Mouse (Mus musculus) megakaryocyte, embryonic 14.5 days (primary cell): ENCODE data around the gene Map4. TPM values are rescaled to one million over a fixed set of nuclear protein-coding genes. Genes with fewer than 3 reads are reported as not detected.

Experiments used
- H3K27me3 ChIP-seq: replicated peaks from 2 replicates; pipeline ENCODE3; 2012; ENCODE audit warnings: inconsistent platforms
- H3K36me3 ChIP-seq: replicated peaks from 2 replicates; pipeline ENCODE3; 2012; ENCODE audit warnings: low read length, inconsistent platforms, mixed read lengths
- H3K4me1 ChIP-seq: 2 replicates; pipeline ENCODE4 v1.6.1; 2012; ENCODE audit warnings: inconsistent platforms
- H3K4me3 ChIP-seq: replicated peaks from 2 replicates; pipeline ENCODE3; 2012; ENCODE audit warnings: moderate library complexity, mild to moderate bottlenecking, inconsistent platforms
- H3K9me3 ChIP-seq: 2 replicates; pipeline ENCODE4 v1.6.1; 2012; ENCODE audit warnings: inconsistent platforms
- FLI1 ChIP-seq: IDR thresholded peaks from 2 replicates; pipeline ENCODE4 v1.6.1; 2012; ENCODE audit warnings: low read length, inconsistent platforms, mixed read lengths
- GATA1 ChIP-seq: IDR thresholded peaks from 3 replicates; pipeline ENCODE4 v1.6.1; 2012; ENCODE audit warnings: mixed read lengths, low read length, inconsistent platforms, borderline replicate concordance
- polyA plus RNA-seq: library from polyadenylated mRNA; stranded (reverse); fragments of >175 nt; gene quantifications from 2 replicates; pipeline ENCODE4 v1.2.3, GENCODE M21; 2012; ENCODE audit warnings: low replicate concordance; ENCODE audit not compliant: insufficient read depth

Gene Map4
- polyA plus RNA-seq, 1 experiment = 13.9 TPM

- H3K36me3 ChIP-seq = peaks cover 3% of the 10 kb centered on the region
- H3K4me1 ChIP-seq = peaks cover 15% of the 10 kb centered on the region
- no peak for TF ChIP-seq GATA1
- TF ChIP-seq FLI1 = no peak
- H3K4me3 ChIP-seq = no peak overlapping the region
- peaks cover 13% of the 10 kb centered on the region for H3K27me3 ChIP-seq
- H3K9me3 ChIP-seq = no peaks in the 10 kb centered on the region
These were observed 107.2 kb downstream of the Map4 start for GRCm38 (mm10) chr9:110038485-110038884.

GRCm38 (mm10) chr9:110044373-110044772, 113.1 kb downstream of the Map4 start:
- Histone ChIP-seq H3K27me3 (peaks cover 2% of the 10 kb centered on the region), H3K9me3 (no peaks in the 10 kb centered on the region)
- TF ChIP-seq GATA1 (no peak), FLI1 (no peak)

GRCm38 (mm10) chr9:110045763-110046377, 114.6 kb downstream of the Map4 start:
- Histone ChIP-seq H3K9me3 (no peaks in the 10 kb centered on the region), H3K27me3 (peaks cover 2% of the 10 kb centered on the region), H3K36me3 (no peaks in the 10 kb centered on the region), H3K4me1 (no peaks in the 10 kb centered on the region), H3K4me3 (no peak overlapping the region)
- no peak for TF ChIP-seq GATA1
- no peak for TF ChIP-seq FLI1

More at GRCm38 (mm10) chr9:110044373-110044772, 113.1 kb downstream of the Map4 start:
- H3K4me1 ChIP-seq = no peaks in the 10 kb centered on the region
- H3K36me3 ChIP-seq = no peaks in the 10 kb centered on the region
- H3K4me3 ChIP-seq = no peak overlapping the region

DNA sequence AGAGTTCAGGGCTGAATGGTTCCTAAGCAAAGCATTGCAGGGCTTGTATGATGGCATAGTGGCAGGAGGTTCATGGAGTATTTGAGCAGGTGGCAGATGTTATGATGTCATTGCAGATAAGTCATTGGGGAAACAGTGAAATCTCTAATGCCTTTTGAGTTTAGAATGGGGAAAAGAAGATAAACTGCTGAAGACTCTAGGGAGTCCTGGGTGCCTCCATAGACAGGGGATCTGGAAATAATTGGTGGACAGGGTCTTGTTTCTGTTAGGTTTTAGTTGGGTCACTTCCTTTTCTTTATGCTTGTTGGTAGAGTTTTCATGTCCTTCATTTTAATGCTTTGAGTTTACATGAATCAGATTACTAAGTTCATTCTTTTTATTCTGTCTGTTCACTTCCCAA, 116.0 kb downstream of the Map4 start:
- H3K9me3 ChIP-seq = no peaks in the 10 kb centered on the region
- H3K4me1 ChIP-seq = no peaks in the 10 kb centered on the region
- no peaks in the 10 kb centered on the region for H3K36me3 ChIP-seq
- peaks cover 8% of the 10 kb centered on the region for H3K27me3 ChIP-seq
- H3K4me3 ChIP-seq = no peak overlapping the region
- TF ChIP-seq FLI1 = no peak

DNA sequence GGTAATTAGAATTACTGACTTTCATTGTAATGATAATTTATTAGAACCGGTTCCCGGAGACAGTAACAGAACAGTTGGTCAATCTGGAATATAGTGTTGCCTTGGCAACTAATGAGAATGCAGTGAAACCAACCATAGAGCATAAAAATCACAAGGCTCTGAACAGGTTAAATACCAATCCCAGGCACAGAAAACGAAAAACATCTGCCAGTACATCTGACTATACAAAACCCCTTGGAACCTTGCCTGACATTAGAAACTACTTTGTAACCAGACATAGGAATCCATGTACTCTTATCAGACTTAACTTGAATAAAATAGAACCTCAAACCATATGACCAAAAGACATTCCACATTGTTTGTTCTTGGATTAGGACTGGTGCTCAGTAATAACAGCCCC, 116.6 kb downstream of the Map4 start:
- Histone ChIP-seq H3K9me3 (no peaks in the 10 kb centered on the region), H3K27me3 (peaks cover 9% of the 10 kb centered on the region)
- TF ChIP-seq FLI1 (no peak), GATA1 (no peak)

GRCm38 (mm10) chr9:110051184-110051583, 119.9 kb downstream of the Map4 start:
- H3K9me3 ChIP-seq = no peaks in the 10 kb centered on the region
- H3K4me1 ChIP-seq = no peaks in the 10 kb centered on the region
- no peaks in the 10 kb centered on the region for H3K36me3 ChIP-seq
- no peak overlapping the region for H3K4me3 ChIP-seq
- H3K27me3 ChIP-seq = peaks cover 19% of the 10 kb centered on the region
- TF ChIP-seq GATA1 (no peak), FLI1 (no peak)

More for the DNA sequence above, 116.6 kb downstream of the Map4 start:
- Histone ChIP-seq H3K4me1 (no peaks in the 10 kb centered on the region), H3K4me3 (no peak overlapping the region), H3K36me3 (no peaks in the 10 kb centered on the region)

GRCm38 (mm10) chr9:110051869-110052661, 120.8 kb downstream of the Map4 start:
- no peaks in the 10 kb centered on the region for H3K36me3 ChIP-seq
- no peak overlapping the region for H3K4me3 ChIP-seq
- H3K27me3 ChIP-seq = peaks cover 19% of the 10 kb centered on the region
- TF ChIP-seq FLI1 (no peak), GATA1 (no peak)
- H3K9me3 ChIP-seq = no peaks in the 10 kb centered on the region
- no peaks in the 10 kb centered on the region for H3K4me1 ChIP-seq

DNA sequence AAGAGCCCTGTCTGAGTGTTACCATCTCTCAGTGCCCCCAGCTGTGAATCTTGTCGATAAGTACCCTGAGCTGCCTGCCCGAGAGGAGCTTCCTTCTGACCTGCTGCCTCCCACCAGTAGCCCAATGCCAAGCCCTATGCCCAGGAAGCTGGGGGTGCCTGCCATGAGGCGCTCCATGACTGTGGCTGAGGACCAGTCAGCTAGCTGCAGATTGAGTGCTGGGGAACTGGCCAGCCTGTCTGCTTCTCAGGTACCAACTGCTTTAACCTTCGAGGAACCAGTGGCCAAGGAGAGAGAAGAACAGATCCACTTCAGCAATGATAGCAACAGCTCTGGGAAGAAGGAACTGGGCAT, 121.7 kb downstream of the Map4 start:
- TF ChIP-seq GATA1 = no peak
- TF ChIP-seq FLI1 = no peak
- no peaks in the 10 kb centered on the region for H3K9me3 ChIP-seq
- no peaks in the 10 kb centered on the region for H3K36me3 ChIP-seq
- no peaks in the 10 kb centered on the region for H3K4me1 ChIP-seq
- H3K27me3 ChIP-seq = peaks cover 19% of the 10 kb centered on the region
- no peak overlapping the region for H3K4me3 ChIP-seq

- Histone ChIP-seq H3K4me3 (no peak overlapping the region), H3K4me1 (no peaks in the 10 kb centered on the region), H3K36me3 (no peaks in the 10 kb centered on the region), H3K27me3 (peaks cover 19% of the 10 kb centered on the region), H3K9me3 (no peaks in the 10 kb centered on the region)
- TF ChIP-seq FLI1 (no peak), GATA1 (no peak)
These were observed 122.2 kb downstream of the Map4 start for GRCm38 (mm10) chr9:110053305-110054079.

- peaks cover 19% of the 10 kb centered on the region for H3K27me3 ChIP-seq
- H3K4me1 ChIP-seq = no peaks in the 10 kb centered on the region
- H3K36me3 ChIP-seq = no peaks in the 10 kb centered on the region
- TF ChIP-seq FLI1 (no peak), GATA1 (no peak)
- no peaks in the 10 kb centered on the region for H3K9me3 ChIP-seq
- H3K4me3 ChIP-seq = no peak overlapping the region
These were observed 122.8 kb downstream of the Map4 start for GRCm38 (mm10) chr9:110054080-110054421.
